Mouse (Mus musculus) liver, embryonic 16.5 days (tissue): Measurements from ENCODE around the gene Slc25a17. TPM values are rescaled to one million over a fixed set of nuclear protein-coding genes. Genes with fewer than 3 reads are reported as not detected.

ENCODE experiments used
- ATAC-seq: fragments of 200-750 bp; cut with Nextera tagmentation; 2 replicates; pipeline ENCODE4 v1.8.0; 2017; ENCODE audit warnings: low read depth, mild to moderate bottlenecking, moderate number of reproducible peaks, moderate library complexity
- H3K27ac ChIP-seq: fragments of 300-500 bp; sonication (generic); 2 replicates; pipeline ENCODE4 v1.5.1; 2014; ENCODE audit warnings: mild to moderate bottlenecking, low read length
- H3K27me3 ChIP-seq: fragments of 300-500 bp; sonication (generic); 2 replicates; pipeline ENCODE4 v1.6.1; 2014; ENCODE audit warnings: low read depth, low read length, mixed read lengths; ENCODE audit not compliant: control insufficient read depth, insufficient read depth
- H3K36me3 ChIP-seq: fragments of 300-500 bp; sonication (generic); 2 replicates; pipeline ENCODE4 v1.6.1; 2014; ENCODE audit warnings: mild to moderate bottlenecking; ENCODE audit not compliant: control insufficient read depth, insufficient read depth
- H3K4me1 ChIP-seq: fragments of 300-500 bp; sonication (generic); 2 replicates; pipeline ENCODE4 v1.6.1; 2014; ENCODE audit warnings: low read depth, low read length, mixed read lengths; ENCODE audit not compliant: control insufficient read depth
- H3K4me2 ChIP-seq: fragments of 300-500 bp; sonication (generic); 2 replicates; pipeline ENCODE4 v1.6.1; 2014; ENCODE audit warnings: low read depth, low read length, mixed read lengths
- H3K4me3 ChIP-seq: fragments of 300-500 bp; sonication (generic); 2 replicates; pipeline ENCODE4 v1.5.1; 2014; ENCODE audit warnings: low read depth, mild to moderate bottlenecking, low read length
- H3K9ac ChIP-seq: fragments of 300-500 bp; sonication (generic); 2 replicates; pipeline ENCODE4 v1.6.1; 2014; ENCODE audit warnings: low read depth, low read length
- H3K9me3 ChIP-seq: fragments of 300-500 bp; sonication (generic); replicated peaks from 2 replicates; pipeline ENCODE4 v1.6.1; 2016; ENCODE audit warnings: low read length; ENCODE audit not compliant: control insufficient read depth
- WGBS: fragments of 180-500 bp; shearing (Covaris S2); extraction: QIAGEN DNeasy Blood & Tissue Kit; methylation state at CpG from one replicate; pipeline ENCODE4 v1.1.7; 2014; ENCODE audit not compliant: insufficient replicate concordance; 5-methylcytosine and 5-hydroxymethylcytosine counted together
- polyA plus RNA-seq: library from polyadenylated mRNA; unstranded; fragments of >200 nt; fragmentation: Nextera tagmentation; extraction: Ambion mirVana; gene quantifications from 2 replicates; pipeline ENCODE4 v1.2.1, GENCODE M21; 2015

Gene Slc25a17
- polyA plus RNA-seq, 1 experiment from 2014 or later, result 36.2 TPM

DNA sequence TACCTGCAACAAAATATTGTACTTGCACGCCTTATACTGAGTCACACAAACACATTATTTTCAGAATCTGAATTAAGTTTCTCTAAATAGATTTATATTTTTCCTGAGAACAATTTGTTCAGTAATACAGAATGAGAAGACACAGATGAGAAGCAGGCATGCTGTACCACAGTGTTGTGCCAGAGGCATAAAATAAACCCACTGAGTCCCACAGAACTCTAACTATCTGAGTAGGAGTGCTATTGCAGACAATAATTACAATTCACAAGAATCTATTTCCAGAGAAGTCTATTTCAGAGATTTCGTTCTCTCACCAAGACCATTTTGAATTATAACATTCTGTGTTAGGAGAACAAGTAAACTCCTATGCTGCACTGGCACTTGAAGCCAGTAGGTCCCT is 13.1 kb downstream of the Slc25a17 start:
- Histone ChIP-seq H3K36me3 (no peaks in the 10 kb centered on the region), H3K9ac (no peak overlapping the region), H3K4me1 (no peaks in the 10 kb centered on the region; the same call in none of the 2 replicates), H3K9me3 (no peaks in the 10 kb centered on the region), H3K27ac (no peak overlapping the region), H3K27me3 (no peaks in the 10 kb centered on the region), H3K4me3 (no peak overlapping the region), H3K4me2 (no peak overlapping the region)
- no peak for ATAC-seq
- 72% methylated on average over 2 of the region's 2 CpGs for WGBS

- no peak overlapping the region for H3K9ac ChIP-seq
- no peaks in the 10 kb centered on the region for H3K27me3 ChIP-seq
- H3K4me1 ChIP-seq, result no peaks in the 10 kb centered on the region; the same call in 1 of the 2 replicates
- H3K4me2 ChIP-seq, result no peak overlapping the region
- ATAC-seq, result no peak
- WGBS, result 85% methylated on average over 2 of the region's 2 CpGs
- H3K36me3 ChIP-seq, result no peaks in the 10 kb centered on the region
- no peak overlapping the region for H3K27ac ChIP-seq
- no peaks in the 10 kb centered on the region for H3K9me3 ChIP-seq
- H3K4me3 ChIP-seq, result no peak overlapping the region
These were observed 19.2 kb downstream of the Slc25a17 start for GRCm38 (mm10) chr15:81341426-81341825.

DNA sequence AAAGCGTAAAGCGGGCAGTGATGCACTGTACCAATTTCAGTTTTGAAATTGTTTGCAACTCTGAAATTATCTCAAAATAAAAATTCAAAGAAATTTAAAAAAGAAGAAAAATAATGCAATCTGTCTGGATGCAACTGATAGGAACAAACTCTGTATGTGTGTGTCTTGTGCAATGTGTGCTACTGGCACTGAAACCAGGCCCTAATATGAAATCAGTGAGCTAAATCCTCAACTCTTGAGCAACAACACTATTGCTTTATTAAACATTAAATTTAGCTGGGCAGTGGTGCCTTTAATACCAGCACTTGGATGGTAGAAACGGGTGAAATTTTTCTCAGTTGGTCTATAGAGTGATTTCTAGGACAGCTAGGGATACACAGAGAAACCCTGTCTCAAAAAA is 21.5 kb downstream of the Slc25a17 start:
- 84% methylated on average over 3 of the region's 3 CpGs for WGBS
- no peak for ATAC-seq
- H3K4me2 ChIP-seq, result no peak overlapping the region
- H3K4me1 ChIP-seq, result no peaks in the 10 kb centered on the region; the same call in 1 of the 2 replicates
- no peak overlapping the region for H3K27ac ChIP-seq
- H3K4me3 ChIP-seq, result no peak overlapping the region
- H3K9me3 ChIP-seq, result no peaks in the 10 kb centered on the region
- no peaks in the 10 kb centered on the region for H3K36me3 ChIP-seq
- H3K27me3 ChIP-seq, result no peaks in the 10 kb centered on the region
- no peak overlapping the region for H3K9ac ChIP-seq

DNA sequence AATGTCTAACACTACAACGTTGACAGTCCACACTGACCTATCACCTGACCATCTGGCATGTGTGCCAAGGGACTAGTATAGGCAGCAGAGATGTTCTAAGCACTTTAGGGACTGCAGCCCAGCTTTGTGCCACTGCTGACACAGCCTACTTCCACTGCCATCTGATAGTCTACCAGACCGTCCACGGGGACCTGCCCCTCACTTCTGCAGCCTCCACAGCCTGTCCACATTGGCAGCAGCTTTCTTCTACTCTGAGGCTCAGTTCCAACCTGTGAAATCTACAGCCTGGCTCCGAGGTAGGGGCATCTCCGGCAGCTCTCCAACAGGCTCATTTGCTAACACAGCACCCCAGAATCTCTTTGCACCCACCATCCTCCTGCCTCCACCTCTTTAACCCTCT is 24.1 kb downstream of the Slc25a17 start:
- H3K9ac ChIP-seq, result no peak overlapping the region
- H3K4me2 ChIP-seq, result no peak overlapping the region
- H3K27ac ChIP-seq, result no peak overlapping the region
- 75% methylated on average over 5 of the region's 5 CpGs for WGBS
- no peaks in the 10 kb centered on the region for H3K4me1 ChIP-seq
- no peaks in the 10 kb centered on the region for H3K27me3 ChIP-seq
- ATAC-seq, result no peak
- H3K4me3 ChIP-seq, result no peak overlapping the region
- no peaks in the 10 kb centered on the region; the same call in 1 of the 2 replicates for H3K36me3 ChIP-seq
- no peaks in the 10 kb centered on the region for H3K9me3 ChIP-seq

- Histone ChIP-seq H3K27me3 (no peaks in the 10 kb centered on the region), H3K36me3 (peaks cover under 1% of the 10 kb centered on the region), H3K4me3 (no peak overlapping the region), H3K4me2 (no peak overlapping the region), H3K4me1 (no peaks in the 10 kb centered on the region), H3K27ac (no peak overlapping the region), H3K9ac (no peak overlapping the region), H3K9me3 (no peaks in the 10 kb centered on the region)
- no peak for ATAC-seq
- WGBS, result 75% methylated on average over 4 of the region's 4 CpGs
These were observed 28.1 kb downstream of the Slc25a17 start for GRCm38 (mm10) chr15:81332517-81332916.

GRCm38 (mm10) chr15:81330816-81331433 is 29.7 kb downstream of the Slc25a17 start:
- no peak overlapping the region for H3K27ac ChIP-seq
- H3K27me3 ChIP-seq, result no peaks in the 10 kb centered on the region
- no peak for ATAC-seq
- peaks cover 13% of the 10 kb centered on the region for H3K36me3 ChIP-seq
- no peaks in the 10 kb centered on the region for H3K4me1 ChIP-seq
- WGBS, result 50% methylated on average over 3 of the region's 3 CpGs
- H3K4me2 ChIP-seq, result no peak overlapping the region
- H3K4me3 ChIP-seq, result no peak overlapping the region
- no peaks in the 10 kb centered on the region for H3K9me3 ChIP-seq
- H3K9ac ChIP-seq, result no peak overlapping the region

DNA sequence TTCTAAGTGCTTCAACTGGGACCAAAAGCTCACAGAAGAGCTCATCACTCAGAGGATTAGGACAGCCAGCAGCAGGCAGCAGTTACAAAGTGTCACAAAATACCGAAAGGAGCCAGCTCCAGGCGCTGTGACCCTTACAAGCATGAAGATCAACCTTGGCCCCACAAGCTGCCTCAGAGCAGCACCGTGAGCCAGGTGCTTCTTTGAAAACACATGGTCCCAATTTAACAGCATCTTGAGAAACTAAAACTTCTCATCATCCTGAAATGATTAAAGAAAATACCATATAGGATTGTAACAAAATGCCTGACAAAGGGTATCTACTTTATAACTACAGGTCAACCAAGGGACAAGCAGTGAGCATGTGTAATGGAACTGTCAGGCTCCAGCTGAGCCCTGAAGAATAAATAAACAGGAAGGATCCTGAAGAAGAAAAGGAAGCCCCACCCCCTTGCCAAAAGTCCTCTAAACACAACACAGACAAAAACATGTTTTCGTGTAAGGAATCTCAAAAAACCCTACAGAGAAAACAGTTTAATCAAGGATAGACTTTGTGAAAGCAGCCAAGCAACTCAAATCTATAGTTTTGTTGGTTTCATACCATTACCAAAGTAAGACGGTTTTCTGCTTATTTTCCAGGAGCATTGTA is 30.8 kb downstream of the Slc25a17 start:
- WGBS, result 74% methylated on average over 5 of the region's 5 CpGs
- Histone ChIP-seq H3K9ac (no peak overlapping the region), H3K4me3 (no peak overlapping the region), H3K36me3 (peaks cover 19% of the 10 kb centered on the region), H3K27ac (no peak overlapping the region), H3K9me3 (no peaks in the 10 kb centered on the region), H3K27me3 (no peaks in the 10 kb centered on the region), H3K4me1 (no peaks in the 10 kb centered on the region), H3K4me2 (no peak overlapping the region)
- ATAC-seq, result no peak

DNA sequence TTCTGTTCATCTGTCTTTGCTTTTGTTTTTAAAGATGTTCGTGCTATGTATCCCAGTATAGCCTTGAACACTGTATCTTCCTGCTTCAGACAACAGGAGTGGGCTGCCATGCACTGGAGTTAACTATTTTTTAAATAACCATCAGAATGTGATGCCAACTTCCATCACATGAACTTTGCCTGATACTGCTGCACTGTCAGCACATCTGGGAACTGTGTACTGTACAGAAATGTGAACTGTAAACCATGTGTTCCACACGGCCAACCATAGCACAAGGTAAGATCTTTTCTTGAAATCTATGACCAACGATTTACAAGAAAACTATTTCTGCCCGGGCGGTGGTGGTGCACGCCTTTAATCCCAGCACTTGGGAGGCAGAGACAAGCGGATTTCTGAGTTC is 33.1 kb downstream of the Slc25a17 start:
- Histone ChIP-seq H3K4me2 (no peak overlapping the region), H3K4me3 (no peak overlapping the region), H3K36me3 (peaks cover 19% of the 10 kb centered on the region), H3K9me3 (no peaks in the 10 kb centered on the region), H3K9ac (no peak overlapping the region), H3K4me1 (no peaks in the 10 kb centered on the region), H3K27me3 (no peaks in the 10 kb centered on the region), H3K27ac (no peak overlapping the region)
- WGBS, result 76% methylated on average over 7 of the region's 7 CpGs
- ATAC-seq, result no peak

GRCm38 (mm10) chr15:81324979-81325378 is 35.6 kb downstream of the Slc25a17 start:
- Histone ChIP-seq H3K4me1 (no peaks in the 10 kb centered on the region), H3K9ac (no peak overlapping the region), H3K4me2 (no peak overlapping the region), H3K36me3 (peaks cover 31% of the 10 kb centered on the region), H3K27me3 (no peaks in the 10 kb centered on the region), H3K4me3 (no peak overlapping the region), H3K27ac (no peak overlapping the region), H3K9me3 (no peaks in the 10 kb centered on the region)
- 69% methylated on average over 4 of the region's 4 CpGs for WGBS
- ATAC-seq, result no peak
